Mouse (Mus musculus): ENCODE measurements around the gene Ppp1r12b. TPM values are rescaled to one million over a fixed set of nuclear protein-coding genes. Genes with fewer than 3 reads are reported as not detected.

The Ppp1r12b gene
- total RNA-seq (2023), result 20.6 TPM

GRCm38 (mm10) chr1:134955637-134956176, at the start of gene Ppp1r12b:
TSS of gene Ppp1r12b (minus strand) at chr1:134955942.

GRCm38 (mm10) chr1:134962053-134962803, 6.5 kb upstream of the Ppp1r12b start, which contains the start of gene Ube2t:
TSS of gene Ube2t (plus strand) at chr1:134962565.

Other genes with a start within 250 kb of the Ppp1r12b start
- gene Ube2t, start 6.6 kb upstream of the Ppp1r12b start, total RNA-seq (2023), result 16.6 TPM
- not detected for gene Lgr6, start 149.3 kb upstream of the Ppp1r12b start, total RNA-seq (2023)
- 42.4 TPM for gene Ptpn7, start 176.8 kb upstream of the Ppp1r12b start, total RNA-seq (2023)
- 48.3 TPM for gene Arl8a, start 190.9 kb upstream of the Ppp1r12b start, total RNA-seq (2023)
- gene Gpr37l1, start 211.7 kb upstream of the Ppp1r12b start, total RNA-seq (2023), result not detected

Measured in CD8-positive naive resting alpha-beta T cell, adult 57 days (primary cell).